Mouse (Mus musculus): Measurements from ENCODE around the gene Defb38. TPM values are rescaled to one million over a fixed set of nuclear protein-coding genes. Genes with fewer than 3 reads are reported as not detected.

Gene Defb38
- polyA plus RNA-seq (2011; ENCODE audit: insufficient read depth, insufficient read length, low read depth, missing spikeins): not detected in 2 replicates

- Histone ChIP-seq H3K36me3 (ENCODE audit: control insufficient read depth, insufficient read depth, low read length, poor library complexity, severe bottlenecking) (no peaks in the 10 kb centered on the region), H3K27ac (ENCODE audit: insufficient read depth, low read length) (no peak within 1 kb of the TSS), H3K9ac (ENCODE audit: low read depth, poor library complexity, severe bottlenecking) (no peak within 1 kb of the TSS), H3K27me3 (ENCODE audit: control insufficient read depth, insufficient read depth, low read length, poor library complexity, severe bottlenecking) (no peaks in the 10 kb centered on the region), H3K4me3 (ENCODE audit: low read depth, low read length) (no peak within 1 kb of the TSS), H3K9me3 (replicated peaks; ENCODE audit: control insufficient read depth, insufficient read depth, low read length, poor library complexity, severe bottlenecking) (no peaks in the 10 kb centered on the region; the same call in 1 of the 2 replicates), H3K4me1 (ENCODE audit: control insufficient read depth, insufficient read depth, low read length) (no peaks in the 10 kb centered on the region)
- no peak for TF ChIP-seq CTCF (IDR thresholded peaks at IDR 0.05; ENCODE audit: low read depth, low read length)
Measured at GRCm38 (mm10) chr8:19026466-19026865, at the start of gene Defb38. Gene Defb38 (minus strand): TSS chr8:19026566.

- Histone ChIP-seq H3K4me3 (ENCODE audit: low read depth, low read length) (no peak overlapping the region), H3K36me3 (ENCODE audit: control insufficient read depth, insufficient read depth, low read length, poor library complexity, severe bottlenecking) (no peaks in the 10 kb centered on the region), H3K4me1 (ENCODE audit: control insufficient read depth, insufficient read depth, low read length) (no peaks in the 10 kb centered on the region)
Measured at GRCm38 (mm10) chr8:19066013-19066412, 39.6 kb upstream of the Defb38 start.

GRCm38 (mm10) chr8:19064710-19065109 is 38.3 kb upstream of the Defb38 start, which contains the start of gene Defb39:
Gene Defb39 (minus strand): TSS chr8:19064810.
- H3K27me3 ChIP-seq (ENCODE audit: control insufficient read depth, insufficient read depth, low read length, poor library complexity, severe bottlenecking): no peaks in the 10 kb centered on the region
- no peak within 1 kb of the TSS for H3K4me3 ChIP-seq (ENCODE audit: low read depth, low read length)
- no peaks in the 10 kb centered on the region for H3K36me3 ChIP-seq (ENCODE audit: control insufficient read depth, insufficient read depth, low read length, poor library complexity, severe bottlenecking)
- H3K4me1 ChIP-seq (ENCODE audit: control insufficient read depth, insufficient read depth, low read length): no peaks in the 10 kb centered on the region
- TF ChIP-seq POLR2A (IDR thresholded peaks at IDR 0.05; ENCODE audit: insufficient read depth, low read length) (no peak), EP300 (IDR thresholded peaks at IDR 0.05; ENCODE audit: insufficient read depth, low read depth, low read length) (no peak), CTCF (IDR thresholded peaks at IDR 0.05; ENCODE audit: low read depth, low read length) (no peak)
- no peak within 1 kb of the TSS for H3K27ac ChIP-seq (ENCODE audit: insufficient read depth, low read length)
- no peaks in the 10 kb centered on the region; the same call in 1 of the 2 replicates for H3K9me3 ChIP-seq (replicated peaks; ENCODE audit: control insufficient read depth, insufficient read depth, low read length, poor library complexity, severe bottlenecking)
- H3K9ac ChIP-seq (ENCODE audit: low read depth, poor library complexity, severe bottlenecking): no peak within 1 kb of the TSS

More at GRCm38 (mm10) chr8:19066013-19066412, 39.6 kb upstream of the Defb38 start:
- TF ChIP-seq POLR2A (IDR thresholded peaks at IDR 0.05; ENCODE audit: insufficient read depth, low read length) (no peak), EP300 (IDR thresholded peaks at IDR 0.05; ENCODE audit: insufficient read depth, low read depth, low read length) (no peak), CTCF (IDR thresholded peaks at IDR 0.05; ENCODE audit: low read depth, low read length) (no peak)
- Histone ChIP-seq H3K27me3 (ENCODE audit: control insufficient read depth, insufficient read depth, low read length, poor library complexity, severe bottlenecking) (no peaks in the 10 kb centered on the region), H3K9ac (ENCODE audit: low read depth, poor library complexity, severe bottlenecking) (no peak overlapping the region), H3K9me3 (replicated peaks; ENCODE audit: control insufficient read depth, insufficient read depth, low read length, poor library complexity, severe bottlenecking) (no peaks in the 10 kb centered on the region), H3K27ac (ENCODE audit: insufficient read depth, low read length) (no peak overlapping the region)

- H3K27me3 ChIP-seq (ENCODE audit: control insufficient read depth, insufficient read depth, low read length, poor library complexity, severe bottlenecking): no peaks in the 10 kb centered on the region
- no peaks in the 10 kb centered on the region; the same call in 1 of the 2 replicates for H3K9me3 ChIP-seq (replicated peaks; ENCODE audit: control insufficient read depth, insufficient read depth, low read length, poor library complexity, severe bottlenecking)
- no peaks in the 10 kb centered on the region for H3K36me3 ChIP-seq (ENCODE audit: control insufficient read depth, insufficient read depth, low read length, poor library complexity, severe bottlenecking)
- no peak overlapping the region for H3K27ac ChIP-seq (ENCODE audit: insufficient read depth, low read length)
- TF ChIP-seq EP300 (IDR thresholded peaks at IDR 0.05; ENCODE audit: insufficient read depth, low read depth, low read length) (no peak), POLR2A (IDR thresholded peaks at IDR 0.05; ENCODE audit: insufficient read depth, low read length) (no peak), CTCF (IDR thresholded peaks at IDR 0.05; ENCODE audit: low read depth, low read length) (no peak)
- H3K9ac ChIP-seq (ENCODE audit: low read depth, poor library complexity, severe bottlenecking): no peak overlapping the region
- H3K4me3 ChIP-seq (ENCODE audit: low read depth, low read length): no peak overlapping the region
- no peaks in the 10 kb centered on the region for H3K4me1 ChIP-seq (ENCODE audit: control insufficient read depth, insufficient read depth, low read length)
Measured at GRCm38 (mm10) chr8:19062891-19063290, 36.5 kb upstream of the Defb38 start.

- H3K27ac ChIP-seq (ENCODE audit: insufficient read depth, low read length): no peak overlapping the region
- H3K4me3 ChIP-seq (ENCODE audit: low read depth, low read length): peak overlapping the region; percentile 36
Measured at GRCm38 (mm10) chr8:19045242-19045641, 18.9 kb upstream of the Defb38 start.

More at GRCm38 (mm10) chr8:19045242-19045641, 18.9 kb upstream of the Defb38 start:
- H3K4me1 ChIP-seq (ENCODE audit: control insufficient read depth, insufficient read depth, low read length): no peaks in the 10 kb centered on the region
- H3K27me3 ChIP-seq (ENCODE audit: control insufficient read depth, insufficient read depth, low read length, poor library complexity, severe bottlenecking): no peaks in the 10 kb centered on the region
- H3K9me3 ChIP-seq (replicated peaks; ENCODE audit: control insufficient read depth, insufficient read depth, low read length, poor library complexity, severe bottlenecking): no peaks in the 10 kb centered on the region; the same call in 1 of the 2 replicates
- TF ChIP-seq CTCF (IDR thresholded peaks at IDR 0.05; ENCODE audit: low read depth, low read length): no peak
- no peak for TF ChIP-seq EP300 (IDR thresholded peaks at IDR 0.05; ENCODE audit: insufficient read depth, low read depth, low read length)
- no peak for TF ChIP-seq POLR2A (IDR thresholded peaks at IDR 0.05; ENCODE audit: insufficient read depth, low read length)
- H3K9ac ChIP-seq (ENCODE audit: low read depth, poor library complexity, severe bottlenecking): 0 out of 2 replicates have a peak overlapping the region, but pooled peaks have one; percentile 2
- no peaks in the 10 kb centered on the region for H3K36me3 ChIP-seq (ENCODE audit: control insufficient read depth, insufficient read depth, low read length, poor library complexity, severe bottlenecking)

Other genes starting within 250 kb of the Defb38 start
- gene Defb40, start 48.3 kb downstream of the Defb38 start, polyA plus RNA-seq (2011; ENCODE audit: insufficient read depth, insufficient read length, low read depth, missing spikeins): not detected in 2 replicates
- gene Defb37, start 35.5 kb downstream of the Defb38 start, polyA plus RNA-seq (2011; ENCODE audit: insufficient read depth, insufficient read length, low read depth, missing spikeins): not detected in 2 replicates
- not detected in 2 replicates for gene Defb39, start 38.2 kb upstream of the Defb38 start, polyA plus RNA-seq (2011; ENCODE audit: insufficient read depth, insufficient read length, low read depth, missing spikeins)
- gene Defb12, start 88.3 kb upstream of the Defb38 start, polyA plus RNA-seq (2011; ENCODE audit: insufficient read depth, insufficient read length, low read depth, missing spikeins): not detected in 2 replicates
- not detected in 2 replicates for gene Defb34, start 97.2 kb upstream of the Defb38 start, polyA plus RNA-seq (2011; ENCODE audit: insufficient read depth, insufficient read length, low read depth, missing spikeins)
- not detected in 2 replicates for gene Gm45826, start 114.2 kb upstream of the Defb38 start, polyA plus RNA-seq (2011; ENCODE audit: insufficient read depth, insufficient read length, low read depth, missing spikeins)
- not detected in 2 replicates for gene Defb14, start 167.8 kb upstream of the Defb38 start, polyA plus RNA-seq (2011; ENCODE audit: insufficient read depth, insufficient read length, low read depth, missing spikeins)
- not detected in 2 replicates for gene Defb4, start 172.1 kb upstream of the Defb38 start, polyA plus RNA-seq (2011; ENCODE audit: insufficient read depth, insufficient read length, low read depth, missing spikeins)
- not detected in 2 replicates for gene Defb6, start 198.9 kb upstream of the Defb38 start, polyA plus RNA-seq (2011; ENCODE audit: insufficient read depth, insufficient read length, low read depth, missing spikeins)
- gene Defb46, start 213.3 kb upstream of the Defb38 start, polyA plus RNA-seq (2011; ENCODE audit: insufficient read depth, insufficient read length, low read depth, missing spikeins): not detected in 2 replicates
- gene Defb5, start 221.0 kb upstream of the Defb38 start, polyA plus RNA-seq (2011; ENCODE audit: insufficient read depth, insufficient read length, low read depth, missing spikeins): not detected in 2 replicates